In genomic region chr5:144100149-144100935, GRCm38 (mm10) we compare ENCODE assay signal across 7 mouse cellular contexts. TPM values are rescaled to one million over a fixed set of nuclear protein-coding genes. Genes with fewer than 3 reads are reported as not detected.
A peak's percentile ranks its signal among the peaks of the same experiment; 100 is the strongest.
DNase-seq lines count a peak whose midpoint lies in the region; ATAC-seq lines count a peak whose summit lies in the region.

Gene Lmtk2, plus strand, starts transcription at chr5:144100436.

- ATAC-seq in granulocyte monocyte progenitor cell, adult 5-6 weeks (replicated peaks; ENCODE audit: poor library complexity, severe bottlenecking) = peak; percentile 98
- peak; percentile 100 for ATAC-seq in midbrain, embryonic 13.5 days

- DNase-seq in adrenal gland, postnatal 10 days = peak; percentile 98
- DNase-seq in embryonic facial prominence, embryonic 10.5 days (ENCODE audit: low spot score) = peak; percentile 96
- DNase-seq in kidney, adult 11 months = peak; percentile 95
- DNase-seq in limb, embryonic 10.5 days (ENCODE audit: low spot score) = peak; percentile 94
- DNase-seq in spleen, adult 12 weeks (ENCODE audit: low spot score) = peak; percentile 94

- H3K4me3 ChIP-seq in embryonic facial prominence, embryonic 10.5 days = peak within 1 kb of the TSS; percentile 99
- peak within 1 kb of the TSS; percentile 100 for H3K4me3 ChIP-seq in limb, embryonic 10.5 days
- H3K4me3 ChIP-seq in midbrain, embryonic 13.5 days (replicated peaks) = peak within 1 kb of the TSS; percentile 99

- WGBS in embryonic facial prominence, embryonic 10.5 days = under 1% methylated on average over 90 of the region's 90 CpGs
- WGBS in limb, embryonic 10.5 days = under 1% methylated on average over 85 of the region's 90 CpGs
- WGBS in midbrain, embryonic 13.5 days = under 1% methylated on average over 61 of the region's 90 CpGs

- peak within 1 kb of the TSS; percentile 88 for H3K27ac ChIP-seq in embryonic facial prominence, embryonic 10.5 days (replicated peaks)
- H3K27ac ChIP-seq in limb, embryonic 10.5 days = peak within 1 kb of the TSS; percentile 90
- peak within 1 kb of the TSS; percentile 95 for H3K27ac ChIP-seq in midbrain, embryonic 13.5 days

- H3K9ac ChIP-seq in midbrain, embryonic 13.5 days (replicated peaks) = peak within 1 kb of the TSS; percentile 95

- no peaks in the 10 kb centered on the region for H3K9me3 ChIP-seq in embryonic facial prominence, embryonic 10.5 days
- H3K9me3 ChIP-seq in limb, embryonic 10.5 days (replicated peaks) = no peaks in the 10 kb centered on the region
- H3K9me3 ChIP-seq in midbrain, embryonic 13.5 days = no peaks in the 10 kb centered on the region

- H3K27me3 ChIP-seq in embryonic facial prominence, embryonic 10.5 days (replicated peaks; ENCODE audit: low read depth, poor library complexity, severe bottlenecking) = 0 out of 2 replicates have a peak, but pooled peaks cover 6% of the 10 kb centered on the region
- H3K27me3 ChIP-seq in limb, embryonic 10.5 days (ENCODE audit: low read depth, poor library complexity, severe bottlenecking) = peaks cover 14% of the 10 kb centered on the region; the same call in 1 of the 2 replicates
- no peaks in the 10 kb centered on the region for H3K27me3 ChIP-seq in midbrain, embryonic 13.5 days

- H3K4me2 ChIP-seq in midbrain, embryonic 13.5 days (replicated peaks) = peak within 1 kb of the TSS; percentile 67

- H3K36me3 ChIP-seq in embryonic facial prominence, embryonic 10.5 days (replicated peaks) = 0 out of 2 replicates have a peak, but pooled peaks cover 3% of the 10 kb centered on the region
- H3K36me3 ChIP-seq in limb, embryonic 10.5 days = no peaks in the 10 kb centered on the region
- no peaks in the 10 kb centered on the region for H3K36me3 ChIP-seq in midbrain, embryonic 13.5 days

- peaks cover 33% of the 10 kb centered on the region for H3K4me1 ChIP-seq in embryonic facial prominence, embryonic 10.5 days
- H3K4me1 ChIP-seq in limb, embryonic 10.5 days = peaks cover 13% of the 10 kb centered on the region; the same call in 1 of the 2 replicates
- H3K4me1 ChIP-seq in midbrain, embryonic 13.5 days (replicated peaks) = peaks cover 24% of the 10 kb centered on the region

RNA-seq across cellular contexts. Expression of gene Lmtk2, which starts in this region (rescaled TPM):
- 10 to 100 TPM; 21.9 to 24.4 TPM for total RNA-seq in adrenal gland, postnatal 10 days (2021)
- 5.0 and 5.9 TPM in 2 replicates for polyA plus RNA-seq in embryonic facial prominence, embryonic 10.5 days (2016; fragmentation: Nextera tagmentation; extraction: Ambion mirVana)
- total RNA-seq in granulocyte monocyte progenitor cell, adult 5-6 weeks (2014; fragmentation: Nextera tagmentation) = 7.2 and 7.3 TPM in 2 replicates
- total RNA-seq in granulocyte monocyte progenitor cell, adult 5-6 weeks (2017) = 6.5 and 7.2 TPM in 2 replicates
- 5.7 and 5.9 TPM in 2 replicates for polyA plus RNA-seq in limb, embryonic 10.5 days (2016; fragmentation: Nextera tagmentation; extraction: Ambion mirVana)
- polyA plus RNA-seq in midbrain, embryonic 13.5 days (2015; fragmentation: Nextera tagmentation; extraction: Ambion mirVana) = 7.1 and 7.7 TPM in 2 replicates

Comparison
In these comparisons a context has a peak if more than half of its experiments do, and no peak if none do; other contexts are left out.
1. Peak in every context shown above with its lines: DNase-seq, ATAC-seq, H3K4me3 ChIP-seq and H3K27ac ChIP-seq.